Mouse (Mus musculus): Measurements from ENCODE around the gene Hormad2. TPM values are rescaled to one million over a fixed set of nuclear protein-coding genes. Genes with fewer than 3 reads are reported as not detected.

Hormad2 gene
- total RNA-seq (2014; rRNA removed) (not detected in 2 replicates), polyA plus RNA-seq (2015; fragmentation: Nextera tagmentation; extraction: Ambion mirVana) (0.10 TPM in 1 of 2 replicates, not detected in the other)

- H3K4me2 ChIP-seq (ENCODE audit: low read depth, low read length, poor library complexity, severe bottlenecking), result no peak within 1 kb of the TSS
- H3K4me3 ChIP-seq (ENCODE audit: low read depth, low read length), result no peak within 1 kb of the TSS
- no peak within 1 kb of the TSS for H3K27ac ChIP-seq (ENCODE audit: low read depth, low read length)
- H3K27me3 ChIP-seq (ENCODE audit: insufficient read depth, low read length), result no peaks in the 10 kb centered on the region
- no peaks in the 10 kb centered on the region for H3K36me3 ChIP-seq (ENCODE audit: insufficient read depth, low read length)
- no peaks in the 10 kb centered on the region for H3K9me3 ChIP-seq (ENCODE audit: low read length)
- 54% methylated on average over 19 of the region's 19 CpGs for WGBS
- H3K4me1 ChIP-seq (ENCODE audit: insufficient read depth, low read length), result no peaks in the 10 kb centered on the region
- no peak within 1 kb of the TSS for H3K9ac ChIP-seq (replicated peaks; ENCODE audit: low read length, poor library complexity, severe bottlenecking)
- DNase-seq (ENCODE audit: low spot score), result no peak
- TF ChIP-seq CTCF (IDR thresholded peaks at IDR 0.05), result no peak
- ATAC-seq (ENCODE audit: low FRiP score), result no peak
Observed at GRCm38 (mm10) chr11:4440978-4441377, at the start of gene Hormad2. Gene Hormad2, minus strand, starts transcription at chr11:4441105.

GRCm38 (mm10) chr11:4489207-4489606 lies 48.3 kb upstream of the Hormad2 start:
- 96% methylated on average over 4 of the region's 4 CpGs for WGBS
- TF ChIP-seq CTCF (IDR thresholded peaks at IDR 0.05), result no peak
- Histone ChIP-seq H3K9me3 (ENCODE audit: low read length) (no peaks in the 10 kb centered on the region), H3K4me3 (ENCODE audit: low read depth, low read length) (no peak overlapping the region), H3K36me3 (ENCODE audit: insufficient read depth, low read length) (peaks cover 77% of the 10 kb centered on the region), H3K4me1 (ENCODE audit: insufficient read depth, low read length) (no peaks in the 10 kb centered on the region), H3K27me3 (ENCODE audit: insufficient read depth, low read length) (no peaks in the 10 kb centered on the region), H3K9ac (replicated peaks; ENCODE audit: low read length, poor library complexity, severe bottlenecking) (no peak overlapping the region), H3K4me2 (ENCODE audit: low read depth, low read length, poor library complexity, severe bottlenecking) (no peak overlapping the region), H3K27ac (ENCODE audit: low read depth, low read length) (no peak overlapping the region)
- DNase-seq (ENCODE audit: low spot score) (no peak), ATAC-seq (ENCODE audit: low FRiP score) (no peak)

GRCm38 (mm10) chr11:4488798-4489197 lies 47.9 kb upstream of the Hormad2 start:
- peaks cover 78% of the 10 kb centered on the region for H3K36me3 ChIP-seq (ENCODE audit: insufficient read depth, low read length)
- H3K27me3 ChIP-seq (ENCODE audit: insufficient read depth, low read length), result no peaks in the 10 kb centered on the region
- no peak overlapping the region for H3K27ac ChIP-seq (ENCODE audit: low read depth, low read length)
- no peak for TF ChIP-seq CTCF (IDR thresholded peaks at IDR 0.05)
- DNase-seq (ENCODE audit: low spot score), result no peak
- H3K4me2 ChIP-seq (ENCODE audit: low read depth, low read length, poor library complexity, severe bottlenecking), result no peak overlapping the region
- no peak overlapping the region for H3K4me3 ChIP-seq (ENCODE audit: low read depth, low read length)
- no peak for ATAC-seq (ENCODE audit: low FRiP score)
- 98% methylated on average over 2 of the region's 2 CpGs for WGBS
- no peaks in the 10 kb centered on the region for H3K4me1 ChIP-seq (ENCODE audit: insufficient read depth, low read length)
- H3K9me3 ChIP-seq (ENCODE audit: low read length), result no peaks in the 10 kb centered on the region
- no peak overlapping the region for H3K9ac ChIP-seq (replicated peaks; ENCODE audit: low read length, poor library complexity, severe bottlenecking)

GRCm38 (mm10) chr11:4488367-4488766 lies 47.5 kb upstream of the Hormad2 start:
- Histone ChIP-seq H3K27me3 (ENCODE audit: insufficient read depth, low read length) (no peaks in the 10 kb centered on the region), H3K9ac (replicated peaks; ENCODE audit: low read length, poor library complexity, severe bottlenecking) (no peak overlapping the region), H3K27ac (ENCODE audit: low read depth, low read length) (no peak overlapping the region), H3K9me3 (ENCODE audit: low read length) (no peaks in the 10 kb centered on the region), H3K4me3 (ENCODE audit: low read depth, low read length) (no peak overlapping the region), H3K4me2 (ENCODE audit: low read depth, low read length, poor library complexity, severe bottlenecking) (no peak overlapping the region), H3K36me3 (ENCODE audit: insufficient read depth, low read length) (peaks cover 78% of the 10 kb centered on the region), H3K4me1 (ENCODE audit: insufficient read depth, low read length) (no peaks in the 10 kb centered on the region)
- WGBS, result 96% methylated on average over 13 of the region's 13 CpGs
- DNase-seq (ENCODE audit: low spot score), result no peak
- ATAC-seq (ENCODE audit: low FRiP score), result no peak
- no peak for TF ChIP-seq CTCF (IDR thresholded peaks at IDR 0.05)

- peaks cover 84% of the 10 kb centered on the region for H3K36me3 ChIP-seq (ENCODE audit: insufficient read depth, low read length)
- WGBS, result 77% methylated on average over 8 of the region's 8 CpGs
- ATAC-seq (ENCODE audit: low FRiP score), result no peak
Observed at GRCm38 (mm10) chr11:4487401-4487965, 46.6 kb upstream of the Hormad2 start.

GRCm38 (mm10) chr11:4484541-4484940 lies 43.6 kb upstream of the Hormad2 start:
- no peak overlapping the region for H3K27ac ChIP-seq (ENCODE audit: low read depth, low read length)
- no peaks in the 10 kb centered on the region for H3K9me3 ChIP-seq (ENCODE audit: low read length)
- no peak for TF ChIP-seq CTCF (IDR thresholded peaks at IDR 0.05)
- DNase-seq (ENCODE audit: low spot score) (no peak), ATAC-seq (ENCODE audit: low FRiP score) (no peak)
- no peak overlapping the region for H3K9ac ChIP-seq (replicated peaks; ENCODE audit: low read length, poor library complexity, severe bottlenecking)
- WGBS, result 94% methylated on average over 5 of the region's 5 CpGs
- H3K27me3 ChIP-seq (ENCODE audit: insufficient read depth, low read length), result no peaks in the 10 kb centered on the region
- H3K4me2 ChIP-seq (ENCODE audit: low read depth, low read length, poor library complexity, severe bottlenecking), result no peak overlapping the region
- H3K4me1 ChIP-seq (ENCODE audit: insufficient read depth, low read length), result no peaks in the 10 kb centered on the region
- H3K36me3 ChIP-seq (ENCODE audit: insufficient read depth, low read length), result peaks cover 86% of the 10 kb centered on the region
- no peak overlapping the region for H3K4me3 ChIP-seq (ENCODE audit: low read depth, low read length)

More at GRCm38 (mm10) chr11:4487401-4487965, 46.6 kb upstream of the Hormad2 start:
- no peak overlapping the region for H3K4me2 ChIP-seq (ENCODE audit: low read depth, low read length, poor library complexity, severe bottlenecking)
- H3K4me1 ChIP-seq (ENCODE audit: insufficient read depth, low read length), result no peaks in the 10 kb centered on the region
- H3K9ac ChIP-seq (replicated peaks; ENCODE audit: low read length, poor library complexity, severe bottlenecking), result no peak overlapping the region
- no peaks in the 10 kb centered on the region for H3K27me3 ChIP-seq (ENCODE audit: insufficient read depth, low read length)
- DNase-seq (ENCODE audit: low spot score), result peak; percentile 70
- H3K4me3 ChIP-seq (ENCODE audit: low read depth, low read length), result no peak overlapping the region
- TF ChIP-seq CTCF (IDR thresholded peaks at IDR 0.05), result no peak
- no peaks in the 10 kb centered on the region for H3K9me3 ChIP-seq (ENCODE audit: low read length)
- H3K27ac ChIP-seq (ENCODE audit: low read depth, low read length), result no peak overlapping the region

Data from midbrain, postnatal 0 days (tissue).